8 mouse cellular contexts compared by ENCODE assay signal in genomic region chr5:123143971-123144745, GRCm38 (mm10). TPM values are rescaled to one million over a fixed set of nuclear protein-coding genes. Genes with fewer than 3 reads are reported as not detected.
DNase-seq lines count a peak whose midpoint lies in the region; ATAC-seq and TF ChIP-seq lines count a peak whose summit lies in the region.

No protein-coding gene starts in this region.

- H3K9ac ChIP-seq in lung, embryonic 14.5 days, result peak overlapping the region; percentile 99
- peak overlapping the region; percentile 39 for H3K9ac ChIP-seq in embryonic facial prominence, embryonic 15.5 days
- peak overlapping the region; percentile 96 for H3K9ac ChIP-seq in hindbrain, postnatal 0 days (replicated peaks; ENCODE audit: low read length)

- 5% methylated on average over 17 of the region's 17 CpGs for WGBS in lung, embryonic 14.5 days
- 3% methylated on average over 17 of the region's 17 CpGs for WGBS in embryonic facial prominence, embryonic 15.5 days
- WGBS in hindbrain, postnatal 0 days, result 3% methylated on average over 17 of the region's 17 CpGs

- no peak for ATAC-seq in lung, embryonic 14.5 days (ENCODE audit: insufficient read depth)
- no peak for ATAC-seq in embryonic facial prominence, embryonic 15.5 days (ENCODE audit: insufficient number of reproducible peaks, low FRiP score, low TSS enrichment, low read depth)
- ATAC-seq in hindbrain, postnatal 0 days, result no peak
- no peak for ATAC-seq in megakaryocyte-erythroid progenitor cell, adult 5-6 weeks (replicated peaks; ENCODE audit: low FRiP score, low TSS enrichment, poor library complexity, severe bottlenecking)

- H3K4me1 ChIP-seq in lung, embryonic 14.5 days (ENCODE audit: insufficient read depth), result peaks cover 17% of the 10 kb centered on the region
- peaks cover 40% of the 10 kb centered on the region for H3K4me1 ChIP-seq in embryonic facial prominence, embryonic 15.5 days
- peaks cover 10% of the 10 kb centered on the region; the same call in 1 of the 2 replicates for H3K4me1 ChIP-seq in hindbrain, postnatal 0 days (ENCODE audit: insufficient read depth, low read length)

- TF ChIP-seq CTCF in lung, embryonic 14.5 days (IDR thresholded peaks at IDR 0.05; ENCODE audit: low read depth), result no peak
- TF ChIP-seq CTCF in hindbrain, postnatal 0 days (IDR thresholded peaks at IDR 0.05; ENCODE audit: low read depth), result no peak

- no peaks in the 10 kb centered on the region for H3K9me3 ChIP-seq in lung, embryonic 14.5 days (ENCODE audit: low read depth, low read length)
- H3K9me3 ChIP-seq in embryonic facial prominence, embryonic 15.5 days (replicated peaks), result no peaks in the 10 kb centered on the region
- no peaks in the 10 kb centered on the region for H3K9me3 ChIP-seq in hindbrain, postnatal 0 days (ENCODE audit: low read length)

- H3K4me3 ChIP-seq in lung, embryonic 14.5 days (ENCODE audit: low read depth, low read length), result peak overlapping the region; percentile 92
- peak overlapping the region; percentile 85 for H3K4me3 ChIP-seq in embryonic facial prominence, embryonic 15.5 days (replicated peaks)
- peak overlapping the region; percentile 78 for H3K4me3 ChIP-seq in hindbrain, postnatal 0 days (ENCODE audit: low read length)

- peak overlapping the region; percentile 100 for H3K4me2 ChIP-seq in lung, embryonic 14.5 days
- peak overlapping the region; percentile 97 for H3K4me2 ChIP-seq in embryonic facial prominence, embryonic 15.5 days (replicated peaks)
- peak overlapping the region; percentile 99 for H3K4me2 ChIP-seq in hindbrain, postnatal 0 days (ENCODE audit: low read depth, low read length)

- H3K27me3 ChIP-seq in lung, embryonic 14.5 days (ENCODE audit: insufficient read depth, low read length), result no peaks in the 10 kb centered on the region
- H3K27me3 ChIP-seq in embryonic facial prominence, embryonic 15.5 days, result no peaks in the 10 kb centered on the region
- no peaks in the 10 kb centered on the region for H3K27me3 ChIP-seq in hindbrain, postnatal 0 days (ENCODE audit: insufficient read depth, low read length)

- no peak overlapping the region; the same call in 1 of the 2 replicates for H3K27ac ChIP-seq in lung, embryonic 14.5 days (ENCODE audit: low read depth)
- peak overlapping the region; percentile 100 for H3K27ac ChIP-seq in embryonic facial prominence, embryonic 15.5 days (replicated peaks)
- peak overlapping the region; percentile 100 for H3K27ac ChIP-seq in hindbrain, postnatal 0 days

- no peak for DNase-seq in lung, embryonic 14.5 days
- no peak for DNase-seq in lung, postnatal 25 days (ENCODE audit: low spot score)
- no peak for DNase-seq in hindbrain, postnatal 0 days (ENCODE audit: low spot score)
- peak; percentile 45 for DNase-seq in naive thymus-derived CD4-positive, alpha-beta T cell, adult 2 months (ENCODE audit: low read depth)
- no peak for DNase-seq in thymus, postnatal 14 days
- no peak for DNase-seq in left cerebral cortex, adult 18-20 months (ENCODE audit: low spot score in 2 of 2)

- H3K36me3 ChIP-seq in lung, embryonic 14.5 days (ENCODE audit: insufficient read depth), result peaks cover 49% of the 10 kb centered on the region
- peaks cover 30% of the 10 kb centered on the region for H3K36me3 ChIP-seq in embryonic facial prominence, embryonic 15.5 days
- H3K36me3 ChIP-seq in hindbrain, postnatal 0 days (ENCODE audit: insufficient read depth, low read length), result peaks cover 26% of the 10 kb centered on the region; the same call in 1 of the 2 replicates

RNA-seq across cellular contexts. Expression of gene Setd1b, which starts 2.2 kb away (rescaled TPM):
- 11.5 and 12.1 TPM in 2 replicates for polyA plus RNA-seq in lung, embryonic 14.5 days (2014; fragmentation: Nextera tagmentation; extraction: Ambion mirVana)
- polyA plus RNA-seq in embryonic facial prominence, embryonic 15.5 days (2015; fragmentation: Nextera tagmentation; extraction: Ambion mirVana), result 11.4 TPM in 2 replicates
- total RNA-seq in hindbrain, postnatal 0 days (2014; rRNA removed), result 4.8 TPM in 2 replicates
- polyA plus RNA-seq in hindbrain, postnatal 0 days (2015; fragmentation: Nextera tagmentation; extraction: Ambion mirVana), result 7.1 and 7.2 TPM in 2 replicates
- total RNA-seq in megakaryocyte-erythroid progenitor cell, adult 5-6 weeks (2014; fragmentation: Nextera tagmentation), result 37.1 and 43.9 TPM in 2 replicates
- total RNA-seq in megakaryocyte-erythroid progenitor cell, adult 5-6 weeks (2017), result 2.1 and 3.9 TPM in 2 replicates
- total RNA-seq in left cerebral cortex, adult 18-20 months (2021), result 10 to 100 TPM; 34.0 to 34.5 TPM

RNA-seq across cellular contexts. Expression of gene Rhof, which starts 11.7 kb away (rescaled TPM):
- 2.4 and 2.5 TPM in 2 replicates for polyA plus RNA-seq in lung, embryonic 14.5 days (2014; fragmentation: Nextera tagmentation; extraction: Ambion mirVana)
- 5.4 and 6.4 TPM in 2 replicates for polyA plus RNA-seq in embryonic facial prominence, embryonic 15.5 days (2015; fragmentation: Nextera tagmentation; extraction: Ambion mirVana)
- 43.5 and 44.4 TPM in 2 replicates for total RNA-seq in hindbrain, postnatal 0 days (2014; rRNA removed)
- 36.6 and 36.8 TPM in 2 replicates for polyA plus RNA-seq in hindbrain, postnatal 0 days (2015; fragmentation: Nextera tagmentation; extraction: Ambion mirVana)
- total RNA-seq in megakaryocyte-erythroid progenitor cell, adult 5-6 weeks (2014; fragmentation: Nextera tagmentation), result 3.2 TPM in 1 of 2 replicates, not detected in the other
- total RNA-seq in megakaryocyte-erythroid progenitor cell, adult 5-6 weeks (2017), result 0.61 and 1.1 TPM in 2 replicates
- 10 to 100 TPM; 50.5 to 51.0 TPM for total RNA-seq in left cerebral cortex, adult 18-20 months (2021)

RNA-seq across cellular contexts. Expression of gene Psmd9, which starts 25.1 kb away (rescaled TPM):
- 70.9 and 81.7 TPM in 2 replicates for polyA plus RNA-seq in lung, embryonic 14.5 days (2014; fragmentation: Nextera tagmentation; extraction: Ambion mirVana)
- polyA plus RNA-seq in embryonic facial prominence, embryonic 15.5 days (2015; fragmentation: Nextera tagmentation; extraction: Ambion mirVana), result 92.3 and 95.4 TPM in 2 replicates
- total RNA-seq in hindbrain, postnatal 0 days (2014; rRNA removed), result 28.5 and 30.8 TPM in 2 replicates
- polyA plus RNA-seq in hindbrain, postnatal 0 days (2015; fragmentation: Nextera tagmentation; extraction: Ambion mirVana), result 86.1 and 87.2 TPM in 2 replicates
- total RNA-seq in megakaryocyte-erythroid progenitor cell, adult 5-6 weeks (2014; fragmentation: Nextera tagmentation), result 89.8 and 96.1 TPM in 2 replicates
- total RNA-seq in megakaryocyte-erythroid progenitor cell, adult 5-6 weeks (2017), result 36.0 and 41.0 TPM in 2 replicates
- total RNA-seq in left cerebral cortex, adult 18-20 months (2021), result 10 to 100 TPM; 23.1 to 28.3 TPM

RNA-seq across cellular contexts. Expression of gene Hpd, which starts 38.4 kb away (rescaled TPM):
- not detected in 2 replicates for polyA plus RNA-seq in lung, embryonic 14.5 days (2014; fragmentation: Nextera tagmentation; extraction: Ambion mirVana)
- not detected in 2 replicates for polyA plus RNA-seq in embryonic facial prominence, embryonic 15.5 days (2015; fragmentation: Nextera tagmentation; extraction: Ambion mirVana)
- not detected in 2 replicates for total RNA-seq in hindbrain, postnatal 0 days (2014; rRNA removed)
- polyA plus RNA-seq in hindbrain, postnatal 0 days (2015; fragmentation: Nextera tagmentation; extraction: Ambion mirVana), result not detected in 2 replicates
- total RNA-seq in megakaryocyte-erythroid progenitor cell, adult 5-6 weeks (2014; fragmentation: Nextera tagmentation), result not detected in 2 replicates
- total RNA-seq in megakaryocyte-erythroid progenitor cell, adult 5-6 weeks (2017), result not detected in 2 replicates
- total RNA-seq in left cerebral cortex, adult 18-20 months (2021), result under 1 TPM in 1 of 2 experiments, not detected in 1; 0.37 TPM

Comparison
In these comparisons a context has a peak if more than half of its experiments do, and no peak if none do; other contexts are left out.
1. H3K9ac ChIP-seq: peak in every context shown above with its lines; median percentile 99 in lung, embryonic 14.5 days; 96 in hindbrain, postnatal 0 days; 39 in embryonic facial prominence, embryonic 15.5 days.
2. RNA of gene Rhof, which starts 11.7 kb away (total RNA-seq): 50.5 to 51.0 TPM in left cerebral cortex, adult 18-20 months and 43.5 to 44.4 TPM in hindbrain, postnatal 0 days; 0.61 to 3.2 TPM in megakaryocyte-erythroid progenitor cell, adult 5-6 weeks; every median in the first group is over 10 times any median in the second.
3. Peak in every context shown above with its lines, with median percentiles within 50 percentile points of each other: H3K4me2 ChIP-seq and H3K4me3 ChIP-seq.